Mouse (Mus musculus) liver, postnatal 0 days (tissue): ENCODE measurements at regions not wholly inside any gene's neighbourhood (a gene's known extent, or its start where the extent isn't known, plus 50 kb on each side); places are given as distances from the start of the nearest gene placed in this dataset.

Source experiments
- ATAC-seq: fragments of 200-750 bp; cut with Nextera tagmentation; 2 replicates; pipeline ENCODE4 v1.8.0; 2017; ENCODE audit warnings: mild to moderate bottlenecking, moderate library complexity
- DNase-seq: peaks from one replicate; pipeline ENCODE4 v3.0.0-alpha.2; 2016
- H3K27ac ChIP-seq: fragments of 300-500 bp; sonication (generic); 2 replicates; pipeline ENCODE4 v1.5.1; 2014; ENCODE audit warnings: antibody characterized with exemption, moderate library complexity, mild to moderate bottlenecking, low read depth
- H3K27me3 ChIP-seq: fragments of 300-500 bp; sonication (generic); 2 replicates; pipeline ENCODE4 v1.6.1; 2014; ENCODE audit warnings: low read length, control low read depth, mixed read lengths; ENCODE audit not compliant: insufficient read depth
- H3K36me3 ChIP-seq: fragments of 300-500 bp; sonication (generic); replicated peaks from 2 replicates; pipeline ENCODE4 v1.6.1; 2014; ENCODE audit warnings: mild to moderate bottlenecking, control low read depth, low read length, moderate library complexity, mixed read lengths; ENCODE audit not compliant: insufficient read depth
- H3K4me1 ChIP-seq: fragments of 300-500 bp; sonication (generic); 2 replicates; pipeline ENCODE4 v1.6.1; 2014; ENCODE audit warnings: antibody characterized with exemption, mild to moderate bottlenecking, control low read depth; ENCODE audit not compliant: insufficient read depth
- H3K4me2 ChIP-seq: fragments of 300-500 bp; sonication (generic); 2 replicates; pipeline ENCODE4 v1.6.1; 2014; ENCODE audit warnings: low read depth, mild to moderate bottlenecking, low read length, moderate library complexity, mixed read lengths
- H3K4me3 ChIP-seq: fragments of 300-500 bp; sonication (generic); 2 replicates; pipeline ENCODE4 v1.5.1; 2014; ENCODE audit warnings: low read depth, low read length
- H3K9ac ChIP-seq: fragments of 300-500 bp; sonication (generic); replicated peaks from 2 replicates; pipeline ENCODE4 v1.6.1; 2014; ENCODE audit warnings: mild to moderate bottlenecking, moderate library complexity
- H3K9me3 ChIP-seq: fragments of 300-500 bp; sonication (generic); 2 replicates; pipeline ENCODE4 v1.6.1; 2016; ENCODE audit warnings: mild to moderate bottlenecking, control low read depth, low read length, mixed read lengths
- CTCF ChIP-seq: sonication (generic); IDR thresholded peaks from 2 replicates; pipeline ENCODE4 v1.5.1; 2016; ENCODE audit warnings: antibody characterized with exemption, low read depth
- EP300 ChIP-seq: IDR thresholded peaks from 2 replicates; pipeline ENCODE4 v1.6.1; 2016; ENCODE audit warnings: antibody characterized with exemption, low read depth, mild to moderate bottlenecking
- WGBS: fragments of 180-500 bp; shearing (Covaris S2); extraction: QIAGEN DNeasy Blood & Tissue Kit; methylation state at CpG from one replicate; pipeline ENCODE4 v1.1.7; 2014; ENCODE audit not compliant: insufficient replicate concordance; 5-methylcytosine and 5-hydroxymethylcytosine counted together

DNA sequence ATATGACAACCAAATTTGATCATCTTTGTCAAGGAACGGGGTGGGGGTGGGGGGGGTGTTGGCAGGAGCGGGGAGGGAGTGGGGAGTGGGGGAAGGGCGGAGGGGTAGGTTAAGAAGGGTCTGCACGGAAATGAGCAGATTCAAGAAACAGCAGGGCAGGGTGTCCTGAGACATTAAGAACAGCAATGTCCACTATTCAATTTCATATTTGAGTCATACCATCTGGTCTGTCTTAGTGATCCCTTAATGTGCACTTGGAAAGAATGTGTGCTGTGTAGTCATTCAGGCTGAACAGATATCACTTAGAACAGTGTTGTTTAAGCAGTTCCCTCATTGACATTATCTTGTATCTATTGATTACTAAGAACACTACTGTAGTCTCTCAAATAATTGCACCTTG, 81.0 kb downstream of the Cyp26a1 start:
- H3K27me3 ChIP-seq, result no peaks in the 10 kb centered on the region

DNA sequence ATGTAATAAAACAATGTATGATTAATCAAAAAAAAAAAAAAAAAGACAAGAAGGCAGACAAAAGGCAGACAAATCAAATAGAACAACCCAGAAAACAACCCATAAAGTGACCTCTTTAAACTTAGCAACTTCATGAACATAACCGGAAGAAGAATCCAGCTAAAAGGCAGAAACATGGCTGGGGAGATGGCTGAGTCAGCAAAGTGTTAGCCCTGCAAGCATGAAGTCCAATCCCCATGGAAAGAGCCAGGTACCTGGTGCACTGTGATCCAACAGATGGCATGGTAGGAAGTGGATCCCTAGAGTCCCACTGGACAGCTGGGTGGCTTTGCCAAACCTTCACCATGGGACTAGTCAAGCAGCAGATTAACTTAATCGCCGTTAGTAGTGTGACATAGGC, 90.9 kb downstream of the Cyp26a1 start:
- no peak for DNase-seq
- Histone ChIP-seq H3K4me3 (no peak overlapping the region), H3K9me3 (no peaks in the 10 kb centered on the region), H3K27ac (no peak overlapping the region), H3K9ac (no peak overlapping the region), H3K4me2 (no peak overlapping the region), H3K36me3 (no peaks in the 10 kb centered on the region), H3K27me3 (no peaks in the 10 kb centered on the region), H3K4me1 (no peaks in the 10 kb centered on the region)
- WGBS, result 75% methylated on average over 3 of the region's 3 CpGs
- ATAC-seq, result no peak
- TF ChIP-seq CTCF (no peak), EP300 (no peak)

More for the DNA sequence above, 81.0 kb downstream of the Cyp26a1 start:
- Histone ChIP-seq H3K4me3 (no peak overlapping the region), H3K4me2 (no peak overlapping the region), H3K9ac (no peak overlapping the region), H3K36me3 (no peaks in the 10 kb centered on the region), H3K4me1 (no peaks in the 10 kb centered on the region), H3K27ac (no peak overlapping the region), H3K9me3 (no peaks in the 10 kb centered on the region)
- ATAC-seq (no peak), DNase-seq (no peak)
- TF ChIP-seq CTCF (no peak), EP300 (no peak)
- WGBS, result 81% methylated on average over 4 of the region's 4 CpGs

DNA sequence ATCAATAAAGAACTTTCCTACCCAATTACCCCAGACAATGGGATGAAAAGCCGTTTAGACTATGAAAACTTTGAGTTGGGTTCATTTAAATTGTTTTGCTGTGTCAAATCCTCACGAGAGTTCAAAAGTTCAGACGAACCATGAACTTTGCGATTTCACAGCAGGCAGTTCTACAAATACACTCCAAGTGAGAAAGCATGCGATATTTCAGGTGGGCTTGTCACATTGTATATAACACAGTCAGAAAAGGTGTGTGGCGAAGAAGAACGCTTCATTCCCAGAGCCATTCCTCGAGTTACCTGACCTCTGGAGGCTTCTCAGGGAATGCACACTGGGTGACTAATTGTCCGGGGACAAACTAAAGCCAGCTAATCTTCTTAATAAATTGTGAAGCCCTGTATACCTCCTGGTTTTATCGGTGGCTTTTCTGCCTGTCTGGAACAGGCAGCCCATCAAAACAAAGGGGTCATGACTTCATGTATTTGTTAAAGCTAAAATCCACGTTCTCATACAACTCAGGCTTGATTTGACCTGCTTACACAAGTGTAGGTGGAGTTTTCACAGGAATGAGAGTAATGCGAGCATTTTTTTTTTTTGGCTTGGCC, 92.1 kb downstream of the Cyp26a1 start:
- Histone ChIP-seq H3K4me1 (no peaks in the 10 kb centered on the region), H3K4me3 (no peak overlapping the region), H3K36me3 (no peaks in the 10 kb centered on the region), H3K27me3 (no peaks in the 10 kb centered on the region), H3K27ac (no peak overlapping the region), H3K9me3 (no peaks in the 10 kb centered on the region), H3K9ac (no peak overlapping the region), H3K4me2 (no peak overlapping the region)
- ATAC-seq, result no peak
- DNase-seq, result no peak
- 55% methylated on average over 12 of the region's 12 CpGs for WGBS
- TF ChIP-seq CTCF (no peak), EP300 (no peak)

DNA sequence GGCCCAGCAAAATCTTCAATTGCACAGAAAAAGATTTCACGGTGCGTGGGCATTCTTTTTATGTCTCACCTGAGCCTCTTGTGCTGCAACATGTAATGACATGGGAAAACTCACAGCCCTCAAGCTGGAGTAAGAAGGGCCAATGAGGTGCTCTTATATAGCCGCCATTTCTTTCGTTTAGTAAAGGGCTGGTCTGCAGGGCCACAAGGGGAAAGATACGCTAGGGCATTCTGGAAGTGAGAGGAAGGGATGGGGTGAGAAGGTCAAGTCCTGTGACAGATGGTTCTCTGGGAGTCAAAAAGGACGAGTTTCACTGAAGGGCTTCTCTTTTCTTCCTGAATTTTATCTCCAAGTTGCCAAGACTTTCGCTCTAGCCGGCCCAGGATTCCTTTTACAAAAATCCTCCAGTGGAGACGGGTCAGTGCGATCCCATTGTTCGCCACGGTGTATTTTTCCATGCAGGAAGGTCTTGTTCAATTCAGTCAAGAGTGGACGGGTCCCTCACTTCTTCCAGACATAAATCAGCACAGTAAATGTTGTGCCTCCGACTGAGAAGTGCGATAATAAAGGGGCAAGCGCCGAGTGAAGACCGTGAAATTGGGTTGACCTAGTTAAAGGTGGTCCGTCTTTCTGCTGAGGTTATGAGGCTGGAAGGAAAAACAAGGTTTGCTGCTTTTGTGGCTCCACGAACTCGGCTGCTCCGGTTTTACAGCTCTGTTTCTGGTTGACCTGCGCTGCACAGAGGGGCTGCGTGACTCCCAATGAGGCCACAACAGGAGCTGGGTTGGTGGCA, 92.9 kb downstream of the Cyp26a1 start:
- TF ChIP-seq CTCF (no peak), EP300 (no peak)
- no peak for ATAC-seq
- WGBS, result 68% methylated on average over 24 of the region's 24 CpGs

DNA sequence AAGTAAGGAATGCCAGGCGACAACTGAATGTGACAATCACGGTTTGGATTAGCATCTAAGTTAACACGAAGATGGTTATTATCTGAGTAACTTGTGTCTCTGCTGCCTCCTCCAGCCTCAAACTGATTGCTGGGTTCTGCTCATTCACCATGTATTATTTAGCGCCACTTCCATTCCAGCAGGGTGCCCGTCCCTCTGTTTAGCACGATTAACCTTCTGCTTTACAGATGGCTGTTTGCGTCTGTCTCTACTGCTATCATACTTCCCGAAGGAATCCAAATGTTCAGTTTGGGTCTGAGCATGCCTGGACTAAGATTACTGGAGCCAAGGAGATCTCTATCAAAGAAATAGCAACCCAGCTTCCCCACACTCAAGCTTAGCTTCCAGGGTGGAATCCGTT, 95.6 kb downstream of the Cyp26a1 start:
- Histone ChIP-seq H3K27me3 (no peaks in the 10 kb centered on the region), H3K9ac (no peak overlapping the region), H3K4me2 (no peak overlapping the region), H3K36me3 (no peaks in the 10 kb centered on the region), H3K27ac (no peak overlapping the region), H3K9me3 (no peaks in the 10 kb centered on the region), H3K4me1 (no peaks in the 10 kb centered on the region), H3K4me3 (no peak overlapping the region)
- TF ChIP-seq CTCF (no peak), EP300 (no peak)
- ATAC-seq (no peak), DNase-seq (no peak)
- 84% methylated on average over 9 of the region's 9 CpGs for WGBS

More for the DNA sequence above, 92.9 kb downstream of the Cyp26a1 start:
- Histone ChIP-seq H3K4me3 (no peak overlapping the region), H3K27me3 (no peaks in the 10 kb centered on the region), H3K36me3 (no peaks in the 10 kb centered on the region), H3K4me1 (no peaks in the 10 kb centered on the region), H3K9ac (no peak overlapping the region), H3K9me3 (no peaks in the 10 kb centered on the region), H3K4me2 (no peak overlapping the region), H3K27ac (no peak overlapping the region)
- no peak for DNase-seq

DNA sequence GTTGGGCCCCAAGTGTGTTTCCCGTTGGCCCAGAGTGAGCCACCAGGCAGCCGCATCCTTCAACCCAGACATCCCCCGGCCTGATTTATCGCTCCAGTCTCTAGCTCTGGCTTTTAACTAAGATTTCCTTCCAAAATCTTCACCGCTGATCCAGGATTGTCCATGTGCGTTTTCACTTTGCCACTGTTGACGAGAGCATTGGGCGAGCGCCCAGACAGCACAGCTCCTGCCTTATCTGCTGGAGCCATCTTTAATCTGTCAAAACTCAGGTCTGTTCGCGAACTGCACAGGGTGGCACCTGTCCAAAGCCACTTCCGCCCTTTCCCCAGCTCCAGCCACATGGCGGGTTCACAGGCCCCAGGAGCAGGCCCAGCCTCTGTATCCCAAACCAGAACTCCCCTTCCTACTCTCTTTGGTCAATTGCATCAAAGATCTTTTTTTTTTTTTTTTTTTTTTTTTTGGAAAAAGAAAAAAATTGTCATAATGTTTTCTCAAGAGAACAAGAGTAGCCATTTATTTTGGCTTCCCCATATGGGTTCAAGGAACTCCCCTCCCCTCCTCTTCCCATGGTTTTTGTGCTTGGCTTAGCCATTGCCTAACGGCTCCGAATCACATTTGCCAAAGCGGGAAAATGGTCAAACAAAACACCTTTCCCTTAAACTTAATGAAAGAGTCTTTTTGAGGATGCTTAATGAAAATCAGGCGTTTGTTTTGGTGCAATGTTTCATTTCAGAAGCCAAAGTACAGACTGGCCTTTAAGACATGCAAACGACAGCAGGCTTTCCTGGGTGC, 98.2 kb downstream of the Cyp26a1 start:
- DNase-seq, result no peak
- no peak for ATAC-seq
- no peak overlapping the region for H3K27ac ChIP-seq
- TF ChIP-seq CTCF, result no peak
- TF ChIP-seq EP300, result no peak
- no peaks in the 10 kb centered on the region for H3K27me3 ChIP-seq
- WGBS, result 81% methylated on average over 18 of the region's 18 CpGs
- no peaks in the 10 kb centered on the region for H3K4me1 ChIP-seq
- H3K4me2 ChIP-seq, result no peak overlapping the region
- H3K9ac ChIP-seq, result no peak overlapping the region
- H3K4me3 ChIP-seq, result no peak overlapping the region
- no peaks in the 10 kb centered on the region for H3K9me3 ChIP-seq
- H3K36me3 ChIP-seq, result no peaks in the 10 kb centered on the region
